Mouse (Mus musculus) forebrain, embryonic 11.5 days (tissue): ENCODE measurements around the gene Mob3b. TPM values are rescaled to one million over a fixed set of nuclear protein-coding genes. Genes with fewer than 3 reads are reported as not detected.

Experiments used
- ATAC-seq: fragments of 200-750 bp; cut with Nextera tagmentation; replicated peaks from 2 replicates; pipeline ENCODE4 v1.8.0; 2017; ENCODE audit warnings: moderate TSS enrichment; ENCODE audit not compliant: low FRiP score
- DNase-seq: peaks from one replicate; pipeline ENCODE4 v3.0.0-alpha.2; 2017; ENCODE audit warnings: low spot score
- H3K27ac ChIP-seq: fragments of 300-500 bp; sonication (generic); 2 replicates; pipeline ENCODE4 v1.5.1; 2014; ENCODE audit warnings: low read depth, low read length
- H3K27me3 ChIP-seq: fragments of 300-500 bp; sonication (generic); 2 replicates; pipeline ENCODE4 v1.6.1; 2014; ENCODE audit warnings: mild to moderate bottlenecking, low read length, mixed read lengths; ENCODE audit not compliant: control insufficient read depth, insufficient read depth
- H3K36me3 ChIP-seq: fragments of 300-500 bp; sonication (generic); 2 replicates; pipeline ENCODE4 v1.6.1; 2014; ENCODE audit warnings: mild to moderate bottlenecking, low read length, moderate library complexity, mixed read lengths; ENCODE audit not compliant: control insufficient read depth, insufficient read depth
- H3K4me1 ChIP-seq: fragments of 300-500 bp; sonication (generic); replicated peaks from 2 replicates; pipeline ENCODE4 v1.6.1; 2014; ENCODE audit warnings: low read length, mixed read lengths; ENCODE audit not compliant: control insufficient read depth, insufficient read depth
- H3K4me2 ChIP-seq: fragments of 300-500 bp; sonication (generic); 2 replicates; pipeline ENCODE4 v1.6.1; 2014; ENCODE audit warnings: low read depth, mild to moderate bottlenecking, low read length, moderate library complexity, mixed read lengths; ENCODE audit not compliant: severe bottlenecking
- H3K4me3 ChIP-seq: fragments of 300-500 bp; sonication (generic); 2 replicates; pipeline ENCODE4 v1.5.1; 2014; ENCODE audit warnings: low read depth, low read length
- H3K9ac ChIP-seq: fragments of 300-500 bp; sonication (generic); 2 replicates; pipeline ENCODE4 v1.6.1; 2014; ENCODE audit warnings: low read length
- H3K9me3 ChIP-seq: fragments of 300-500 bp; sonication (generic); 2 replicates; pipeline ENCODE4 v1.6.1; 2016; ENCODE audit warnings: low read length, mixed read lengths; ENCODE audit not compliant: control insufficient read depth
- WGBS: fragments of 180-500 bp; shearing (Covaris S2); extraction: QIAGEN DNeasy Blood & Tissue Kit; methylation state at CpG from one replicate; pipeline ENCODE4 v1.1.7; 2014; 5-methylcytosine and 5-hydroxymethylcytosine counted together
- polyA plus RNA-seq: library from polyadenylated mRNA; unstranded; fragments of >200 nt; fragmentation: Nextera tagmentation; extraction: Ambion mirVana; gene quantifications from 2 replicates; pipeline ENCODE4 v1.2.1, GENCODE M21; 2014

Gene Mob3b
- polyA plus RNA-seq, 1 experiment from 2014 or later: 18.9 TPM

GRCm38 (mm10) chr4:34980461-34981039, 176.7 kb downstream of the Mob3b start:
- no peak for DNase-seq
- WGBS: 66% methylated on average over 8 of the region's 8 CpGs

GRCm38 (mm10) chr4:34976916-34977702, 180.2 kb downstream of the Mob3b start:
- Histone ChIP-seq H3K9me3 (no peaks in the 10 kb centered on the region), H3K9ac (no peak overlapping the region), H3K4me3 (no peak overlapping the region), H3K27me3 (no peaks in the 10 kb centered on the region), H3K4me2 (no peak overlapping the region), H3K27ac (no peak overlapping the region), H3K4me1 (peaks cover 3% of the 10 kb centered on the region; the same call in 1 of the 2 replicates), H3K36me3 (no peaks in the 10 kb centered on the region)
- 92% methylated on average over 4 of the region's 4 CpGs for WGBS
- no peak for DNase-seq
- no peak for ATAC-seq

More at GRCm38 (mm10) chr4:34980461-34981039, 176.7 kb downstream of the Mob3b start:
- Histone ChIP-seq H3K27ac (no peak overlapping the region), H3K27me3 (no peaks in the 10 kb centered on the region), H3K4me2 (no peak overlapping the region), H3K9ac (no peak overlapping the region), H3K36me3 (no peaks in the 10 kb centered on the region), H3K4me1 (peaks cover 3% of the 10 kb centered on the region; the same call in 1 of the 2 replicates), H3K9me3 (no peaks in the 10 kb centered on the region), H3K4me3 (no peak overlapping the region)
- no peak for ATAC-seq

GRCm38 (mm10) chr4:34976331-34976778, 180.9 kb downstream of the Mob3b start:
- Histone ChIP-seq H3K27me3 (no peaks in the 10 kb centered on the region), H3K4me1 (peaks cover 3% of the 10 kb centered on the region; the same call in 1 of the 2 replicates), H3K36me3 (no peaks in the 10 kb centered on the region), H3K4me2 (no peak overlapping the region), H3K9ac (no peak overlapping the region), H3K9me3 (no peaks in the 10 kb centered on the region), H3K27ac (no peak overlapping the region), H3K4me3 (no peak overlapping the region)
- ATAC-seq (no peak), DNase-seq (no peak)
- WGBS: 95% methylated on average over 13 of the region's 13 CpGs

- H3K4me3 ChIP-seq: no peak overlapping the region
- DNase-seq: no peak
Observed at GRCm38 (mm10) chr4:34974795-34975194, 182.5 kb downstream of the Mob3b start.

GRCm38 (mm10) chr4:34967541-34967940, 189.7 kb downstream of the Mob3b start:
- Histone ChIP-seq H3K27ac (no peak overlapping the region), H3K4me1 (no peaks in the 10 kb centered on the region), H3K9ac (no peak overlapping the region), H3K27me3 (no peaks in the 10 kb centered on the region), H3K36me3 (no peaks in the 10 kb centered on the region), H3K9me3 (no peaks in the 10 kb centered on the region), H3K4me3 (no peak overlapping the region), H3K4me2 (no peak overlapping the region)
- ATAC-seq (no peak), DNase-seq (peak; percentile 22)
- 89% methylated on average over 6 of the region's 6 CpGs for WGBS

More at GRCm38 (mm10) chr4:34974795-34975194, 182.5 kb downstream of the Mob3b start:
- Histone ChIP-seq H3K27ac (no peak overlapping the region), H3K36me3 (no peaks in the 10 kb centered on the region), H3K9ac (no peak overlapping the region), H3K4me1 (no peaks in the 10 kb centered on the region), H3K27me3 (no peaks in the 10 kb centered on the region), H3K4me2 (no peak overlapping the region), H3K9me3 (no peaks in the 10 kb centered on the region)
- ATAC-seq: no peak
- WGBS: 93% methylated on average over 5 of the region's 5 CpGs

GRCm38 (mm10) chr4:34966336-34966957, 190.8 kb downstream of the Mob3b start:
- WGBS: 83% methylated on average over 8 of the region's 8 CpGs
- H3K27me3 ChIP-seq: no peaks in the 10 kb centered on the region
- DNase-seq: peak; percentile 22

GRCm38 (mm10) chr4:34964906-34965305, 192.4 kb downstream of the Mob3b start:
- Histone ChIP-seq H3K27me3 (no peaks in the 10 kb centered on the region), H3K4me1 (no peaks in the 10 kb centered on the region), H3K4me2 (no peak overlapping the region), H3K27ac (no peak overlapping the region), H3K36me3 (no peaks in the 10 kb centered on the region), H3K9me3 (no peaks in the 10 kb centered on the region), H3K9ac (no peak overlapping the region), H3K4me3 (no peak overlapping the region)
- no peak for ATAC-seq
- DNase-seq: peak; percentile 29
- WGBS: 77% methylated on average over 10 of the region's 10 CpGs

More at GRCm38 (mm10) chr4:34966336-34966957, 190.8 kb downstream of the Mob3b start:
- no peak for ATAC-seq
- H3K4me1 ChIP-seq: no peaks in the 10 kb centered on the region
- H3K4me3 ChIP-seq: no peak overlapping the region
- no peak overlapping the region for H3K27ac ChIP-seq
- H3K36me3 ChIP-seq: no peaks in the 10 kb centered on the region
- H3K4me2 ChIP-seq: no peak overlapping the region
- H3K9ac ChIP-seq: no peak overlapping the region
- H3K9me3 ChIP-seq: no peaks in the 10 kb centered on the region

- Histone ChIP-seq H3K9me3 (no peaks in the 10 kb centered on the region), H3K4me2 (no peak overlapping the region), H3K27me3 (no peaks in the 10 kb centered on the region), H3K4me1 (no peaks in the 10 kb centered on the region), H3K36me3 (no peaks in the 10 kb centered on the region), H3K4me3 (no peak overlapping the region), H3K27ac (no peak overlapping the region), H3K9ac (no peak overlapping the region)
- 87% methylated on average over 13 of the region's 13 CpGs for WGBS
- ATAC-seq (no peak), DNase-seq (no peak)
Observed at GRCm38 (mm10) chr4:34963999-34964398, 193.3 kb downstream of the Mob3b start.
